Mouse (Mus musculus) embryonic fibroblast, embryonic 13.5 days (primary cell): ENCODE data around the gene Fcgrt.

Source experiments
- CTCF ChIP-seq: IDR thresholded peaks from 2 replicates; pipeline ENCODE4 v1.5.1; 2011; ENCODE audit warnings: mild to moderate bottlenecking, control low read depth, low read length, moderate library complexity, borderline replicate concordance; ENCODE audit not compliant: insufficient read depth
- POLR2A ChIP-seq: IDR thresholded peaks from 2 replicates; pipeline ENCODE4 v1.6.1; 2011; ENCODE audit warnings: low read depth, mild to moderate bottlenecking, control low read depth, low read length, moderate library complexity

DNA sequence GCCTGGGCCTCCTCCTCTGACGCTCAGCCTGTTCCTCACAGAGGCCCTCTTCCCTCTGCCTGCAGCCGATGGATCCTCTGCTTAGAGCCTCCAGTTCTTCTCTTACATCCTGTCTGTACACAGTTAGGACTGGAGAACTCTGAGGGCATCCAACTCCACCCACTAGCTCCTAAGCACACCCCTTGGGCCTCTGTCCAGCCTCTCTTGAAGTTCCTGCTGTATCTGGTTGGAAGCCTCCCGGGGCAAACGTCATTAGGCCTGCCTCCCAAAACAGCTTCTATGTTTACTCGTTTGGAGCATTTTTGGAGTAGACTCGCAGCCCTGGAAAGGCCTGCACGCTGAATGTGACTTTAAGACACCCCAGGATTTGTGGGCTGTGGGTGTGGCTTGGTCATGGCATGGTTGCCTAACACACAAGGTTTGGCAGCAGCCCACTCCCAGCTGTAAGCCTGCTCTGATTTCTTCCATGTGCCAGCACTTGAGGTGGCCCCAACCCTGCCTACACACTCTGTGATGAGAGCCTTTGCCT lies at the start of gene Fcgrt:
- TF ChIP-seq CTCF (no peak), POLR2A (peak; percentile 91)
